In the genomic region with DNA sequence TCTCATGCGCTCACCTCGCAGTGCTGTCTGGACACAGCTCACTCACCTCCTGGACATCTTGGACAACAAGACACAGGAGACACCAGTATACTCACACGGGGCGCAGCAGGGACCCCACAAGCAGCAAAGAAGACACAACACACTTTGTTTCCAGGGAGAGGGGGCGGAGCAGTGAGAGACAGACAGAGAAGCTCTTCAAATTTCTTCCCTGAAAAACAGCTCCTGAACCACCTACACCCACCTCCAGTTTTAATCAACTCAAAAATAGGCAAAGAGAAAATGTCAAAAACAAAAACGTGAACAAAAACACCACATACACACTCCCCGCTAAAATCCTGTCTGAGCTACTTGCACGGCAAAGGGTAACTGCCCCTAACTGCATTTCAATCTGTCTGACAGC, we compare ENCODE assay signal across 21 mouse cellular contexts. TPM values are rescaled to one million over a fixed set of nuclear protein-coding genes. Genes with fewer than 3 reads are reported as not detected.
DNase-seq lines count a peak whose midpoint lies in the region; TF ChIP-seq lines count a peak whose summit lies in the region.
"Had no signal": no experiment of that assay in that cellular context is flagged by ENCODE, and none has a peak within 500 bp of the region (broad histone marks: within the 10 kb centered on the region; RNA-seq: fewer than 3 reads in every experiment).

No protein-coding gene starts in this region.

- peak; percentile 70 for DNase-seq in heart, adult 11 months
- no peak for DNase-seq in heart, adult 8-10 months (ENCODE audit: low spot score)
- DNase-seq in layer of hippocampus, adult 2 months (ENCODE audit: low spot score in 2 of 2): no peak
- DNase-seq in layer of hippocampus, adult 11-12 months (ENCODE audit: low spot score): no peak
- no peak for DNase-seq in testis, postnatal 14 days (ENCODE audit: low spot score)
- DNase-seq in cerebellum, postnatal 4 days (ENCODE audit: low spot score in 2 of 2): no peak
- DNase-seq: adrenal gland, adult 2 months; adrenal gland, postnatal 10 days; adrenal gland, postnatal 25 days; cerebellum, adult 11-12 months; cerebellum, adult 2 months; cerebellum, adult 9-10 months; cerebellum, postnatal 10 days; cerebellum, postnatal 25 days; forebrain, postnatal 0 days had no signal

- TF ChIP-seq POLR2A in cortical plate, adult 2 months (IDR thresholded peaks at IDR 0.05; ENCODE audit: extremely low read depth, insufficient read depth, low read length): no peak

- no peak for TF ChIP-seq CTCF in layer of hippocampus, adult 2 months (conservative IDR thresholded peaks at IDR 0.05)
- no peak for TF ChIP-seq CTCF in cortical plate, adult 2 months (IDR thresholded peaks at IDR 0.05; ENCODE audit: extremely low read depth, insufficient read depth, low read length)

- H3K27ac ChIP-seq in layer of hippocampus, adult 2 months: peak overlapping the region; percentile 63
- H3K27ac ChIP-seq in cortical plate, adult 2 months (ENCODE audit: insufficient read depth, low read length): 0 out of 2 replicates have a peak overlapping the region, but pooled peaks have one; percentile 0
- H3K27ac ChIP-seq: embryonic facial prominence, embryonic 10.5 days; embryonic facial prominence, embryonic 12.5 days; forebrain, embryonic 13.5 days; forebrain, embryonic 15.5 days had no signal

- H3K4me1 ChIP-seq in cortical plate, adult 2 months (ENCODE audit: control insufficient read depth, insufficient read depth, low read length): peaks cover 13% of the 10 kb centered on the region

- H3K4me3 ChIP-seq in layer of hippocampus, adult 2 months: no peak overlapping the region
- peak overlapping the region; percentile 7; the same call in 1 of the 2 replicates for H3K4me3 ChIP-seq in cortical plate, adult 2 months (ENCODE audit: insufficient read depth, low read length)
- H3K4me3 ChIP-seq: embryonic facial prominence, embryonic 10.5 days; embryonic facial prominence, embryonic 12.5 days; forebrain, embryonic 13.5 days; forebrain, embryonic 15.5 days had no signal

RNA-seq across cellular contexts. Expression of gene Yap1, which starts 48.0 kb away (rescaled TPM):
- 10 to 100 TPM; 68.5 to 92.9 (median 77.7) TPM for total RNA-seq in heart, adult 8-10 months (2022)
- total RNA-seq in layer of hippocampus, adult 2 months (2021): 10 to 100 TPM; 15.7 to 17.7 TPM
- 12.5 and 13.1 TPM in 2 replicates for polyA plus RNA-seq in cortical plate, adult 2 months (2012; rRNA removed)
- total RNA-seq: MEL had no signal
